Mouse (Mus musculus) lung, adult 18-20 months (tissue): Measurements from ENCODE around the gene Gnb1.

Experiments
- DNase-seq, 2 experiments: peaks; one replicate each; pipeline ENCODE4 v3.0.0; 2022; ENCODE audit warnings: mixed read lengths in 2 of 2

Gene Gnb1

GRCm38 (mm10) chr4:155578336-155579125 is 87.4 kb downstream of the Gnb1 start:
- DNase-seq: peak; percentile 42 to 54

- peak in 1 of 2 experiments; percentile 42 for DNase-seq
These were observed 89.3 kb downstream of the Gnb1 start for GRCm38 (mm10) chr4:155580420-155580819.

GRCm38 (mm10) chr4:155582279-155582905 is 91.2 kb downstream of the Gnb1 start:
- DNase-seq: peak in 1 of 2 experiments; percentile 34

GRCm38 (mm10) chr4:155589356-155589755 is 98.2 kb downstream of the Gnb1 start:
- DNase-seq: no peak

- peak in 1 of 2 experiments; percentile 45 for DNase-seq
These were observed 100.0 kb downstream of the Gnb1 start for GRCm38 (mm10) chr4:155591012-155591719.

GRCm38 (mm10) chr4:155593780-155594179 is 102.6 kb downstream of the Gnb1 start:
- peak in 1 of 2 experiments; percentile 25 for DNase-seq

GRCm38 (mm10) chr4:155595777-155596176 is 104.6 kb downstream of the Gnb1 start:
- DNase-seq: peak; percentile 41 to 62

- no peak for DNase-seq
These were observed 105.4 kb downstream of the Gnb1 start for GRCm38 (mm10) chr4:155596606-155597005.

GRCm38 (mm10) chr4:155598536-155598935 is 107.4 kb downstream of the Gnb1 start:
- no peak for DNase-seq

- no peak for DNase-seq
These were observed 109.0 kb downstream of the Gnb1 start for GRCm38 (mm10) chr4:155599901-155600825.

GRCm38 (mm10) chr4:155601091-155601996 is 110.2 kb downstream of the Gnb1 start, which contains the start of gene Slc35e2:
Gene Slc35e2, plus strand, starts transcription at chr4:155601416.
- peak; percentile 87 to 91 for DNase-seq

- DNase-seq: no peak
These were observed 110.9 kb downstream of the Gnb1 start for GRCm38 (mm10) chr4:155601997-155602456.

- no peak for DNase-seq
These were observed 111.6 kb downstream of the Gnb1 start for GRCm38 (mm10) chr4:155602753-155603152.

- no peak for DNase-seq
These were observed 112.6 kb downstream of the Gnb1 start for GRCm38 (mm10) chr4:155603801-155604200.

- no peak for DNase-seq
These were observed 114.0 kb downstream of the Gnb1 start for GRCm38 (mm10) chr4:155605132-155605531.

GRCm38 (mm10) chr4:155606825-155607224 is 115.7 kb downstream of the Gnb1 start:
- DNase-seq: no peak
